Mouse (Mus musculus) midbrain, embryonic 11.5 days (tissue): ENCODE results near the gene Slc27a5. TPM values are rescaled to one million over a fixed set of nuclear protein-coding genes. Genes with fewer than 3 reads are reported as not detected.
A peak's percentile ranks its signal among the peaks of the same experiment; 100 is the strongest.

Source experiments
- ATAC-seq: fragments of 200-750 bp; cut with Nextera tagmentation; 2 replicates; pipeline ENCODE4 v1.8.0; 2017; ENCODE audit warnings: moderate TSS enrichment, moderate library complexity; ENCODE audit not compliant: low FRiP score
- DNase-seq: peaks from one replicate; pipeline ENCODE4 v3.0.0; 2015; ENCODE audit warnings: low spot score; ENCODE audit errors: missing footprints
- H3K27ac ChIP-seq: fragments of 300-500 bp; sonication (generic); 2 replicates; pipeline ENCODE4 v1.5.1; 2014; ENCODE audit warnings: low read depth, low read length
- H3K27me3 ChIP-seq: fragments of 300-500 bp; sonication (generic); 2 replicates; pipeline ENCODE4 v1.6.1; 2014; ENCODE audit warnings: mild to moderate bottlenecking, low read length, moderate library complexity, mixed read lengths; ENCODE audit not compliant: control insufficient read depth, insufficient read depth
- H3K36me3 ChIP-seq: fragments of 300-500 bp; sonication (generic); 2 replicates; pipeline ENCODE4 v1.6.1; 2014; ENCODE audit warnings: mild to moderate bottlenecking, low read length, moderate library complexity, mixed read lengths; ENCODE audit not compliant: control insufficient read depth, insufficient read depth
- H3K4me1 ChIP-seq: fragments of 300-500 bp; sonication (generic); 2 replicates; pipeline ENCODE4 v1.6.1; 2014; ENCODE audit warnings: low read length; ENCODE audit not compliant: control insufficient read depth, insufficient read depth
- H3K4me2 ChIP-seq: fragments of 300-500 bp; sonication (generic); 2 replicates; pipeline ENCODE4 v1.6.1; 2014; ENCODE audit warnings: mild to moderate bottlenecking, moderate library complexity
- H3K4me3 ChIP-seq: fragments of 300-500 bp; sonication (generic); 2 replicates; pipeline ENCODE4 v1.5.1; 2014; ENCODE audit warnings: low read depth, low read length
- H3K9ac ChIP-seq: fragments of 300-500 bp; sonication (generic); 2 replicates; pipeline ENCODE4 v1.6.1; 2014; ENCODE audit warnings: low read length
- H3K9me3 ChIP-seq: fragments of 300-500 bp; sonication (generic); 2 replicates; pipeline ENCODE4 v1.6.1; 2016; ENCODE audit warnings: low read length; ENCODE audit not compliant: control insufficient read depth
- WGBS: fragments of 180-500 bp; shearing (Covaris S2); extraction: QIAGEN DNeasy Blood & Tissue Kit; methylation state at CpG from one replicate; pipeline ENCODE4 v1.1.7; 2014; 5-methylcytosine and 5-hydroxymethylcytosine counted together
- polyA plus RNA-seq: library from polyadenylated mRNA; unstranded; fragments of >200 nt; fragmentation: Nextera tagmentation; extraction: Ambion mirVana; gene quantifications from 2 replicates; pipeline ENCODE4 v1.2.1, GENCODE M21; 2014

Slc27a5 gene
- polyA plus RNA-seq, 1 experiment from 2014 or later, result not detected

- DNase-seq, result no peak
- no peaks in the 10 kb centered on the region for H3K27me3 ChIP-seq
- no peak for ATAC-seq
- no peak overlapping the region for H3K4me2 ChIP-seq
- H3K36me3 ChIP-seq, result no peaks in the 10 kb centered on the region
- H3K27ac ChIP-seq, result no peak overlapping the region
- WGBS, result 64% methylated on average over 4 of the region's 4 CpGs
- H3K4me1 ChIP-seq, result peaks cover 9% of the 10 kb centered on the region; the same call in 1 of the 2 replicates
- no peaks in the 10 kb centered on the region for H3K9me3 ChIP-seq
- no peak overlapping the region for H3K4me3 ChIP-seq
- no peak overlapping the region for H3K9ac ChIP-seq
Measured at GRCm38 (mm10) chr7:13013671-13014070, 15.7 kb upstream of the Slc27a5 start.

GRCm38 (mm10) chr7:13010005-13010908 is 12.3 kb upstream of the Slc27a5 start, which contains the start of gene Zbtb45:
Gene Zbtb45, minus strand, starts transcription at chr7:13010034.
- peak; percentile 1; the same call in 1 of the 2 replicates for ATAC-seq
- Histone ChIP-seq H3K27ac (peak within 1 kb of the TSS; percentile 93), H3K4me2 (peak within 1 kb of the TSS; percentile 53), H3K9ac (peak within 1 kb of the TSS; percentile 82), H3K4me1 (peaks cover 16% of the 10 kb centered on the region), H3K27me3 (peaks cover 8% of the 10 kb centered on the region), H3K4me3 (peak within 1 kb of the TSS; percentile 56), H3K36me3 (peaks cover 10% of the 10 kb centered on the region; the same call in 1 of the 2 replicates), H3K9me3 (no peaks in the 10 kb centered on the region)
- peak; percentile 90 for DNase-seq
- WGBS, result 16% methylated on average over 26 of the region's 26 CpGs

GRCm38 (mm10) chr7:13009143-13010004 is 11.4 kb upstream of the Slc27a5 start:
- Histone ChIP-seq H3K27me3 (peaks cover 8% of the 10 kb centered on the region), H3K36me3 (peaks cover 10% of the 10 kb centered on the region; the same call in 1 of the 2 replicates), H3K4me3 (peak overlapping the region; percentile 56), H3K27ac (peak overlapping the region; percentile 93), H3K4me1 (peaks cover 16% of the 10 kb centered on the region), H3K9ac (peak overlapping the region; percentile 82), H3K9me3 (no peaks in the 10 kb centered on the region), H3K4me2 (peak overlapping the region; percentile 53)
- DNase-seq (peak; percentile 100), ATAC-seq (peak; percentile 92)
- under 1% methylated on average over 42 of the region's 42 CpGs for WGBS

GRCm38 (mm10) chr7:13007341-13008092 is 9.5 kb upstream of the Slc27a5 start:
- peak overlapping the region; percentile 12; the same call in 1 of the 2 replicates for H3K9ac ChIP-seq
- DNase-seq (no peak), ATAC-seq (no peak)
- no peaks in the 10 kb centered on the region for H3K9me3 ChIP-seq
- H3K36me3 ChIP-seq, result peaks cover 10% of the 10 kb centered on the region; the same call in 1 of the 2 replicates
- 0 out of 2 replicates have a peak overlapping the region, but pooled peaks have one; percentile 11 for H3K4me2 ChIP-seq
- WGBS, result 36% methylated on average over 57 of the region's 57 CpGs
- peaks cover 8% of the 10 kb centered on the region for H3K27me3 ChIP-seq
- peaks cover 16% of the 10 kb centered on the region for H3K4me1 ChIP-seq
- no peak overlapping the region for H3K27ac ChIP-seq
- peak overlapping the region; percentile 7; the same call in 1 of the 2 replicates for H3K4me3 ChIP-seq

GRCm38 (mm10) chr7:13006531-13006930 is 8.5 kb upstream of the Slc27a5 start:
- Histone ChIP-seq H3K4me2 (no peak overlapping the region), H3K27me3 (peaks cover 8% of the 10 kb centered on the region), H3K27ac (no peak overlapping the region), H3K9ac (no peak overlapping the region), H3K4me3 (no peak overlapping the region), H3K36me3 (peaks cover 10% of the 10 kb centered on the region; the same call in 1 of the 2 replicates), H3K9me3 (no peaks in the 10 kb centered on the region), H3K4me1 (peaks cover 16% of the 10 kb centered on the region)
- WGBS, result 87% methylated on average over 10 of the region's 10 CpGs
- ATAC-seq, result no peak
- DNase-seq, result no peak

GRCm38 (mm10) chr7:13006011-13006410 is 8.0 kb upstream of the Slc27a5 start:
- ATAC-seq (no peak), DNase-seq (no peak)
- H3K27ac ChIP-seq, result no peak overlapping the region
- H3K9ac ChIP-seq, result no peak overlapping the region
- no peaks in the 10 kb centered on the region for H3K9me3 ChIP-seq
- H3K36me3 ChIP-seq, result peaks cover 10% of the 10 kb centered on the region; the same call in 1 of the 2 replicates
- WGBS, result 84% methylated on average over 17 of the region's 17 CpGs
- H3K4me3 ChIP-seq, result no peak overlapping the region
- peaks cover 8% of the 10 kb centered on the region for H3K27me3 ChIP-seq
- no peak overlapping the region for H3K4me2 ChIP-seq
- H3K4me1 ChIP-seq, result peaks cover 16% of the 10 kb centered on the region

- H3K36me3 ChIP-seq, result peaks cover 10% of the 10 kb centered on the region; the same call in 1 of the 2 replicates
- 73% methylated on average over 5 of the region's 5 CpGs for WGBS
Measured at GRCm38 (mm10) chr7:13003380-13003779, 5.4 kb upstream of the Slc27a5 start.

GRCm38 (mm10) chr7:13001584-13001983 is 3.6 kb upstream of the Slc27a5 start:
- no peak overlapping the region for H3K4me2 ChIP-seq
- DNase-seq, result no peak
- peaks cover 6% of the 10 kb centered on the region; the same call in 1 of the 2 replicates for H3K36me3 ChIP-seq
- H3K4me1 ChIP-seq, result no peaks in the 10 kb centered on the region
- no peak overlapping the region for H3K9ac ChIP-seq
- no peak for ATAC-seq
- no peak overlapping the region for H3K27ac ChIP-seq
- WGBS, result 77% methylated on average over 1 of the region's 1 CpGs
- no peak overlapping the region for H3K4me3 ChIP-seq
- no peaks in the 10 kb centered on the region for H3K27me3 ChIP-seq
- no peaks in the 10 kb centered on the region for H3K9me3 ChIP-seq

More at GRCm38 (mm10) chr7:13003380-13003779, 5.4 kb upstream of the Slc27a5 start:
- Histone ChIP-seq H3K4me2 (no peak overlapping the region), H3K27me3 (peaks cover 8% of the 10 kb centered on the region), H3K9ac (no peak overlapping the region), H3K4me1 (peaks cover 7% of the 10 kb centered on the region), H3K9me3 (no peaks in the 10 kb centered on the region), H3K4me3 (no peak overlapping the region), H3K27ac (no peak overlapping the region)
- DNase-seq (no peak), ATAC-seq (no peak)
